Mouse (Mus musculus): ENCODE results near the gene Sdf2l1.

The Sdf2l1 gene

DNA sequence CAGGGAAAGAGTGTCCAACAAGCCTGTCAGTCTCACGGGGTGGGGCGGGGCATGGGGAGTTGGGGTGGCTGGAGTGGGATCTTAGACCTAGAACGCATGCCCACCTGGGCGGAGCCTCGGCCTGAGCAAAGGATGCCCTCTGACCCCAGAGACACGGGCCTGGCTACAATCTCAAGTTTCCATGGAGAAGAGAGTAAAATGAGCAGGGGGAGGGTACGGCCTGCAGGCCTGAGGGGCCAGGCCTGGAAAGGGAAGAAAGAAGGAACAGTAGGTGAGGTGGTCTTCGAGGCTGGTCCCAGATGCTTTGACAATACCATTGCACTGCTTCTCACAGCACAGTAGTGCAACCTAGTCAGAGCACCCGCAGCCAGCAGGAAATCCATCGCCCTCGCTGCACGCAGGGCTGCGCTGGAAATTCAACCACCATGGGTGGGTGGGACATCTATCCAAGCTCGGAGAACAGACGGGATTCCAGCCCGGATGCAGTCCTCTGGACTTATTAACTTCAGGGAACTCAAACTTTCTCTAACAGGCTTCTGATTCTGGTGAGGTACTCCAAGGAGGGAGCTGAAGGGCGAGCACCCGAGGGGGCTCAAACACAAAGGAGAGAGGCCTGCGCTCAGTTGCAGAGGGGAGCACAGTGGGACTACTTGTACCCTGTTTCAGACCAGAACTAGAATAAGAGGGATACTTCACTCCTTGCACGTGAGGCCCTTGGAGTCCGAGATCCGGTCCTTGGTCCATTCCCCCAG lies 7.9 kb downstream of the Sdf2l1 start:
- DNase-seq (ENCODE audit: extremely low read depth, low read depth, low spot score): no peak

DNA sequence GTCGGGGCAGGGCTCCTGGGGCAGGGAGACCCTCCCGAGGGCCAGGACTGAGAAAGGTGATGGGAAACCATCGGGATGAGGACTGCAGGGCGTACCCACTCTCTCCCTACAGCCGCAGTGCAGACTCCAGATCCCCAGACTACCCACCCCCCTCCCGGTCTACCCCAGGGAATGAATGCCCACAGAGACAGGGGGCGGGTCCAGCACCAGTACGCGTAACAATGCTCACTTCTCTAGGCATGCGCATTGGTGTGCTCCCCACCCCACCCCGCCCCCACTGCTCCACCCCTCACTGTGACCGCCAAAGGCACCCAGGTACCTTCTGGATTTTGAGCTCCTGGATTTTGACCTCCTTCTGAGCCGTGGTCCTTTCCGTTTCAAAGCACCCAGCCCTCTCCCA lies 10.6 kb downstream of the Sdf2l1 start:
- DNase-seq (ENCODE audit: extremely low read depth, low read depth, low spot score): no peak

GRCm38 (mm10) chr16:17117309-17117799 lies 14.8 kb downstream of the Sdf2l1 start:
- DNase-seq (ENCODE audit: extremely low read depth, low read depth, low spot score): no peak

GRCm38 (mm10) chr16:17110771-17111743 lies 21.1 kb downstream of the Sdf2l1 start, which contains the start of gene Ppil2:
Gene Ppil2 (minus strand): TSS chr16:17111257.
- DNase-seq (ENCODE audit: extremely low read depth, low read depth, low spot score): no peak

DNA sequence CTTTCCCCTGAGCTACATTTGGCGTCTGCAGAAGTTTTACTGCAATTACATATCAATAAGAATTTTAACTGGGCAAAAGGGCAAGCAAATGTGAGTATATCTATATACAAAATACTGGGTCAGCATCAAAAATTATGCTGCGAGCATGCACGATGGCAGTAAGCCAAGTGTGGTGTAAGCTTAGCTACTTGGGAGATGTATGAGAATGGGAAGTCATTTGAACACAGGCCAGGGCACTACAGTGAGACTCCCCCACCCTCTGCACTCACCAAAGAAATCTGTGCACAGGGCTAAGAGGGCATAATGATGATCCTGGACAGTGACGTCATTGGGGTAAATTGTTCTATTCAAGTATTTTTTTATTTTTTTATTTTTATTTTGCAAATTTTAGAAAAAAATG lies 27.6 kb downstream of the Sdf2l1 start:
- DNase-seq (ENCODE audit: extremely low read depth, low read depth, low spot score): no peak

- DNase-seq (ENCODE audit: extremely low read depth, low read depth, low spot score): no peak
These were observed 29.5 kb downstream of the Sdf2l1 start for GRCm38 (mm10) chr16:17102630-17103220.

DNA sequence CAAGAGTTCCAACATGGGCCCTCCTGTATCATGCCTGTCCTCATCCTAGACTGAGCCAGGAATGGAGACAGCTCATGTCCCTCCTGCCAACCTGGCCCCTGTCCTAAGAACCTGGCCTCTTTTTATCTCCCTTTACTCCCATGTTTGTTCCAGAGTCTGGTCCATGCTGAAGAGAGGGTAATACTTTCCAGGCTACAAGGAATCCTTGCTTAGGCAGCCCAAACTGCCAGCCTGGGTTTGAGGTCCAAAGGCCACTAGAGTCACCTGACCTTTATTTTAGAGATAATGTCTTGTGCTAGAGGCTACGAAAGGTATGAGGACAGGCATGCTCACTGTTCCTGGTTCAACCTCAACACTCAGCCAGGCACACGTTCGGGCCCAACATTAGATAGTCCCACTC lies 35.2 kb downstream of the Sdf2l1 start:
- no peak for DNase-seq (ENCODE audit: extremely low read depth, low read depth, low spot score)

DNA sequence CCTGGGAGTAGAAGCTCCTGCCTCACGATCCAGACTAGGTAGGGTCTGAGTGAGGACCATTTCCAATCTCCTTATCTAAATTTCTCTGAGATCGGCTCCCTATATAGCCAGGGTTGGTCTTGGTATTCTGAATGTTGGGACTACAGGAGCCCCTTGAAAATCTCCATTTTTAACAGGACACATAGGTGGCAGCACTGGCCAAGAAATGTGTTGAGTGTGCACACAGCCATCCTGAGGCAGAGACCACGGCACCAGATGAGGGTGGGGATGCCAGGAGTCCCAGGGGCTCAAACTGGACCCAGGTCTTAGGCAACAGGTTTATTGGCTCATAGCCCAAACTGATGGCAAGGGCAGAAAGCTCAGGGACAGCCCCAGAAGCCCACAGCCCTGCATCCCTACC lies 43.8 kb downstream of the Sdf2l1 start:
- DNase-seq (ENCODE audit: extremely low read depth, low read depth, low spot score): no peak

GRCm38 (mm10) chr16:17086669-17087193 lies 45.5 kb downstream of the Sdf2l1 start:
- no peak for DNase-seq (ENCODE audit: extremely low read depth, low read depth, low spot score)

GRCm38 (mm10) chr16:17086241-17086640 lies 45.9 kb downstream of the Sdf2l1 start:
- no peak for DNase-seq (ENCODE audit: extremely low read depth, low read depth, low spot score)

- no peak for DNase-seq (ENCODE audit: extremely low read depth, low read depth, low spot score)
These were observed 46.5 kb downstream of the Sdf2l1 start for GRCm38 (mm10) chr16:17085636-17086035.

DNA sequence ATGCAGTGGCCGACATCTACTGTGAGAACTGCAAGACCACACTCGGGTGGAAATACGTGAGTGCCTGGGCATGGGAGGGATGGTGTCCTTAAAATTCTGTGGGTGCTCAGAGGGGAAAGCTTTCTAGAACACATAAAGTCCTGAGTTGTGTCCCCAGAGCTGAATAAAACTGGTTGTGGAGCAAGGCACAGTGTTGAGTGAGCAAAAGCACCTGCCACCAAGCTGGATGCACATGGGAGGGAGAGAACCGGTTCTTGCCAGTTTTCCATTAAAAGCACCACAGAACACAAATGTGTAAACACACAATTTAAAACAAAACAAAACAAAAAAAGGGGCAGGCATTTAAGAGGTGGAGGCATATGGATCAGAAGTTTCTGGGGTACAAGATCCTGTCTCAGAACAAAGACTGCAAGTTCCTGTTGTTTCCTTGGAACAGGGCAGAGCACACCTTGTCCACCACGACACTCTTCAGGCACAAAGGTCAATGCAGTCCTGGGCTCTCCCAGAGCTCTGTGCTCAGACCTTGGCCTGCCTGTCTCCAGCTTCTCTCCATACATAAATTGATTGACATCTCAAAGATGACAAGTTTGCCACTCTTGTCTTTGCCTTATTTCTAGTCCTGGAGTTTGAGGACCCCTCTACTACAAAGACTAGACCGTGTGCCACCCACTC lies 49.9 kb downstream of the Sdf2l1 start:
- no peak for DNase-seq (ENCODE audit: extremely low read depth, low read depth, low spot score)

All from fat pad, adult 2 months (tissue).